Mouse (Mus musculus): ENCODE data around the gene Tmem39b. TPM values are rescaled to one million over a fixed set of nuclear protein-coding genes. Genes with fewer than 3 reads are reported as not detected.
A peak's percentile ranks its signal among the peaks of the same experiment; 100 is the strongest.
"Not testable (repeated sequence)": the region's sequence is repeated elsewhere in the genome, so short reads cannot be mapped to it uniquely, and the experiment has no call there.

Tmem39b gene
- polyA plus RNA-seq, 1 experiment from 2014 or later, result 15.9 TPM

DNA sequence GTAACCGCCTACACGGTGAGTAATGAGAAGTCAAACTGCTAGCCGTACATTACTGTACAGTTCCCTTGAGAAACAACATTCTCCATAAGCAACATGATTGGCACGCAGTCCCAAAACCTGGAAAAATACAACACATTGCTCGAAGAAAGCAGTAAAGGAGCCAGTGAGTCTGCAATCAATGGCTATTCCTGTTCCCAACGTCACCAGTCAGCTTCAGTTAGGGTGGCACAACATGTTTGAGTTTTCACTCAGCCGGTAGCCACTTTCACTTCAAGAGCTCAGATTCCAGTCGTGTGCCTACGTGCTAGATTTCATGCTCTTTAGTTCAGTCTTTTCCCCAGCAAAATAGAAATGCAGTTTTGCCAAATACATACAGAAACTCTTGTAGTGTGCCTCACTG lies 19.7 kb upstream of the Tmem39b start:
- Histone ChIP-seq H3K9me3 (no peaks in the 10 kb centered on the region), H3K4me2 (no peak overlapping the region), H3K4me3 (no peak overlapping the region), H3K9ac (no peak overlapping the region), H3K36me3 (peaks cover 81% of the 10 kb centered on the region), H3K4me1 (no peaks in the 10 kb centered on the region), H3K27me3 (no peaks in the 10 kb centered on the region), H3K27ac (no peak overlapping the region)
- ATAC-seq (ENCODE audit: insufficient number of reproducible peaks, low FRiP score, low TSS enrichment, low read depth), result no peak
- 85% methylated on average over 9 of the region's 9 CpGs for WGBS

GRCm38 (mm10) chr4:129709486-129710129 lies 13.0 kb upstream of the Tmem39b start:
- Histone ChIP-seq H3K36me3 (peaks cover 82% of the 10 kb centered on the region), H3K4me3 (no peak overlapping the region), H3K4me1 (no peaks in the 10 kb centered on the region), H3K27ac (no peak overlapping the region), H3K4me2 (no peak overlapping the region), H3K9me3 (no peaks in the 10 kb centered on the region), H3K27me3 (no peaks in the 10 kb centered on the region), H3K9ac (no peak overlapping the region)
- no peak for ATAC-seq (ENCODE audit: insufficient number of reproducible peaks, low FRiP score, low TSS enrichment, low read depth)
- WGBS, result 81% methylated on average over 8 of the region's 8 CpGs

- Histone ChIP-seq H3K9me3 (no peaks in the 10 kb centered on the region), H3K27ac (peak overlapping the region; percentile 63), H3K27me3 (no peaks in the 10 kb centered on the region), H3K36me3 (peaks cover 67% of the 10 kb centered on the region), H3K9ac (no peak overlapping the region), H3K4me1 (peaks cover 17% of the 10 kb centered on the region), H3K4me3 (no peak overlapping the region), H3K4me2 (no peak overlapping the region)
- no peak for ATAC-seq (ENCODE audit: insufficient number of reproducible peaks, low FRiP score, low TSS enrichment, low read depth)
- 44% methylated on average over 3 of the region's 3 CpGs for WGBS
Observed at GRCm38 (mm10) chr4:129706750-129707149, 10.1 kb upstream of the Tmem39b start.

DNA sequence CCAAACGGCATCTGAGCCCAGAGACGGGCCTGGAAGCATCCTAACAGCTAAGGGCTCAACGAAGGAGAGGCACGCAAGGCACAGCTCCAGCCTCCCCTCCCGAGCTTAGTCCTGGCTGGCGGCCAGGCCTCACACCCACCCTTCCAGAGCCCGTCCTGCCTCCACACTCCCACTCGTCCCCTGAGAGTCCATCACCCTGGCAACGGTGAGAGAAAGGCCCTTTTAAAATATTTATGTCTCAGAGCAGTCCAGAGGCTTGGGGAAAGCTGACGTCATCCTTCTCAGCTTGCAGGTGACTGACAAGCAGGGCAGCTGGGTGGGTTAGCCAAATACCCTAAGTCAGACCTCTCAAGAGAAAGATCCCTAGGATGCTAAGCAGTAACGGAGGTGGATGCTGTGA lies 5.8 kb upstream of the Tmem39b start:
- no peaks in the 10 kb centered on the region for H3K27me3 ChIP-seq
- no peak overlapping the region for H3K4me3 ChIP-seq
- peak overlapping the region; percentile 21; the same call in 1 of the 2 replicates for H3K4me2 ChIP-seq
- ATAC-seq (ENCODE audit: insufficient number of reproducible peaks, low FRiP score, low TSS enrichment, low read depth), result peak; percentile 81
- H3K9me3 ChIP-seq, result no peaks in the 10 kb centered on the region
- H3K9ac ChIP-seq, result 0 out of 2 replicates have a peak overlapping the region, but pooled peaks have one; percentile 11
- 12% methylated on average over 11 of the region's 11 CpGs for WGBS
- H3K27ac ChIP-seq, result peak overlapping the region; percentile 87
- H3K4me1 ChIP-seq, result peaks cover 20% of the 10 kb centered on the region
- peaks cover 24% of the 10 kb centered on the region for H3K36me3 ChIP-seq

DNA sequence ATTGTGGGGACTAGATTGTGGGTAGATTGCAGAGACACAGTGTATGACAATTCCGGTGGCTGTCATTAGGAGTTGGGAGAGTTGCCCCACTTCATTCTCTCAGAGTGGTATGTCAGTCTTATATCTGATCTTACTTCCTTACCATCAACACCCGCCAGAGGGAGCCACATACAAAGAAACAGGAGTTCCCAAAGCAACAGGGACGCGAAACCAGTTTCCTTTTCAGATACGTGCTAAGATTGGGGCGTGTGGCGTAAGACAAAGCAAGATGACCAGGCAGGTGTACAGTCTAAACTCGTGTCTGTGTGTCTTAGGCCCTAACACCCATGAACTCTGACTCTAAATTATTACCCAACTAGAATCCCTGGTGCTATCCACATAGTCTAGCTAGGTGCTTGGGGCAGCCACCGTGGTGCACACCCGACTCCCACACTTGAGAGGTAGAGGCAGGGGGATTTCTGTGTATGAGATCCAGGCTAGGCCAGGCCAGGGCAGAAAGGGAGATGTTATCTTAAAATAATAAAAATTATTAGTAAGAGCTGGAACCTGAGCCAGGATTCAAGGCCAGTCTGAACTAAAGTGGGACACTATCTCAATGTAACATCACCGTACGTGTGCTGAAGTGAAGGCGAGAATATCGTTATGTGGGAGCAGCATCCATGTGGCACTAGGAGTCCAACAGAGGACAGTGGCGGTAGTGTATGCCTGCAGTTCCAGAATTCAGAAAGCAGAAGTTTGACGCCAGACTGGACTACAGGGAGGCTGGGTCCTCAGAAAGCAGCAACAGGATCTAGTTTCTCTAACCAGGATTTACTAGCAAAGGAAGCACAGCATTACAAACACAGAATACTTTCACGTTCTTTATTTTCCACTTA lies 5.1 kb upstream of the Tmem39b start:
- peaks cover 24% of the 10 kb centered on the region for H3K4me1 ChIP-seq
- peak overlapping the region; percentile 21 for H3K4me2 ChIP-seq
- no peaks in the 10 kb centered on the region for H3K27me3 ChIP-seq
- 0 out of 2 replicates have a peak overlapping the region, but pooled peaks have one; percentile 11 for H3K9ac ChIP-seq
- H3K4me3 ChIP-seq, result no peak overlapping the region
- peaks cover 21% of the 10 kb centered on the region for H3K36me3 ChIP-seq
- H3K9me3 ChIP-seq, result no peaks in the 10 kb centered on the region
- peak overlapping the region; percentile 87 for H3K27ac ChIP-seq
- ATAC-seq (ENCODE audit: insufficient number of reproducible peaks, low FRiP score, low TSS enrichment, low read depth), result peak; percentile 45; the same call in 1 of the 2 replicates
- WGBS, result 43% methylated on average over 17 of the region's 17 CpGs

DNA sequence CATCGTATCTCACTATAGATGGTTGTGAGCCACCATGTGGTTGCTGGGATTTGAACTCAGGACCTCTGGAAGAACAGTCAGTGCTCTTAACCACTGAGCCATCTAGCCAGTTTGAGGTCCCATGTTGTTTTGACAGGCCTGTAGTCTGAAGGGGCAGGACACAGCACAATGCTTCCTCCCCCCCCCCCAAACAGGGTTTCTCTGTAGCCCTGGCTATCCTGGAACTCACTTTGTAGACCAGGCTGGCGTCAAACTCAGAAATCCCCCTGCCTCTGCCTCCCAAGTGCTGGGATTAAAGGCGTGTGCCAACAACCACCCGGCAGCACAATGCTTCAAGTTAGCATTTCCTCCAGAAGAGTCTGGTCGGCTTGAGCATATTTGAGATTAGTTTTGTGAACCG lies 4.0 kb upstream of the Tmem39b start:
- ATAC-seq (ENCODE audit: insufficient number of reproducible peaks, low FRiP score, low TSS enrichment, low read depth); H3K4me2 ChIP-seq; H3K27ac ChIP-seq; H3K9ac ChIP-seq; H3K9me3 ChIP-seq; H3K27me3 ChIP-seq; H3K4me3 ChIP-seq: not testable (repeated sequence)
- Histone ChIP-seq H3K4me1 (peaks cover 27% of the 10 kb centered on the region), H3K36me3 (peaks cover 11% of the 10 kb centered on the region)
- WGBS, result 91% methylated on average over 6 of the region's 6 CpGs

GRCm38 (mm10) chr4:129700216-129700615 lies 3.6 kb upstream of the Tmem39b start:
- 51% methylated on average over 1 of the region's 1 CpGs for WGBS
- Histone ChIP-seq H3K4me1 (peaks cover 31% of the 10 kb centered on the region), H3K27me3 (no peaks in the 10 kb centered on the region), H3K4me3 (no peak overlapping the region), H3K4me2 (no peak overlapping the region), H3K9me3 (no peaks in the 10 kb centered on the region), H3K36me3 (peaks cover 10% of the 10 kb centered on the region), H3K27ac (no peak overlapping the region), H3K9ac (no peak overlapping the region)
- ATAC-seq (ENCODE audit: insufficient number of reproducible peaks, low FRiP score, low TSS enrichment, low read depth), result no peak

DNA sequence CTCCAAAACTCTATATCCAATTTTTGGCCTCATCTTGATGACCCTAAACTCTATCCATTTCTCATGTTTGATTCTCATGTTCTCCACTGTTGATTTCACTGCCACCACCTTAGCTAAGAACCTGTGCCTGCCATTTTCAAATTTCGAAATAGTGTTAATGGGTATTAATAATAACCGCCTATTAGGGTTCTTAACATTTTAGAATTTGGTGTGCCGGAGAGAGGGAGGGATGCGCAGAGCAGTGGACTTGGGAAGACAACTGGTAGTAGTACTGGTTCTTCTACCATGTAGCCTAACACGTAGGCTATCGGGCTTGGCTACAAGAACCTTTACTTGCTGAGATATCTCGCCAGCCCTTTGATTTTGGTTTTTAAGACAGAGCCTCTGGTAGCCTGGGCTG lies 553 bp upstream of the Tmem39b start:
- peak overlapping the region; percentile 53 for H3K4me3 ChIP-seq
- no peaks in the 10 kb centered on the region for H3K9me3 ChIP-seq
- peaks cover 17% of the 10 kb centered on the region for H3K36me3 ChIP-seq
- WGBS, result 82% methylated on average over 7 of the region's 7 CpGs
- H3K27ac ChIP-seq, result peak overlapping the region; percentile 91
- H3K27me3 ChIP-seq, result no peaks in the 10 kb centered on the region
- no peak for ATAC-seq (ENCODE audit: insufficient number of reproducible peaks, low FRiP score, low TSS enrichment, low read depth)
- H3K9ac ChIP-seq, result peak overlapping the region; percentile 55; the same call in 1 of the 2 replicates
- peak overlapping the region; percentile 60 for H3K4me2 ChIP-seq
- H3K4me1 ChIP-seq, result peaks cover 19% of the 10 kb centered on the region

GRCm38 (mm10) chr4:129695815-129696157 lies 852 bp downstream of the Tmem39b start:
- H3K9ac ChIP-seq, result peak overlapping the region; percentile 55
- H3K27me3 ChIP-seq, result no peaks in the 10 kb centered on the region
- peaks cover 28% of the 10 kb centered on the region for H3K36me3 ChIP-seq
- ATAC-seq (ENCODE audit: insufficient number of reproducible peaks, low FRiP score, low TSS enrichment, low read depth), result no peak
- WGBS, result 19% methylated on average over 6 of the region's 6 CpGs
- H3K4me2 ChIP-seq, result peak overlapping the region; percentile 74
- H3K27ac ChIP-seq, result peak overlapping the region; percentile 91
- H3K4me1 ChIP-seq, result peaks cover 13% of the 10 kb centered on the region
- peak overlapping the region; percentile 53 for H3K4me3 ChIP-seq
- no peaks in the 10 kb centered on the region for H3K9me3 ChIP-seq

GRCm38 (mm10) chr4:129684531-129684930 lies 12.1 kb downstream of the Tmem39b start:
- Histone ChIP-seq H3K4me2 (no peak overlapping the region), H3K27ac (no peak overlapping the region), H3K9ac (no peak overlapping the region), H3K9me3 (no peaks in the 10 kb centered on the region), H3K27me3 (no peaks in the 10 kb centered on the region), H3K36me3 (peaks cover 87% of the 10 kb centered on the region), H3K4me3 (no peak overlapping the region), H3K4me1 (no peaks in the 10 kb centered on the region)
- 93% methylated on average over 6 of the region's 6 CpGs for WGBS
- ATAC-seq (ENCODE audit: insufficient number of reproducible peaks, low FRiP score, low TSS enrichment, low read depth), result no peak

- ATAC-seq (ENCODE audit: insufficient number of reproducible peaks, low FRiP score, low TSS enrichment, low read depth), result 0 out of 2 replicates have a peak, but pooled peaks have one; percentile 16
- no peaks in the 10 kb centered on the region for H3K9me3 ChIP-seq
- WGBS, result 83% methylated on average over 11 of the region's 11 CpGs
Observed at GRCm38 (mm10) chr4:129683901-129684493, 12.6 kb downstream of the Tmem39b start.

DNA sequence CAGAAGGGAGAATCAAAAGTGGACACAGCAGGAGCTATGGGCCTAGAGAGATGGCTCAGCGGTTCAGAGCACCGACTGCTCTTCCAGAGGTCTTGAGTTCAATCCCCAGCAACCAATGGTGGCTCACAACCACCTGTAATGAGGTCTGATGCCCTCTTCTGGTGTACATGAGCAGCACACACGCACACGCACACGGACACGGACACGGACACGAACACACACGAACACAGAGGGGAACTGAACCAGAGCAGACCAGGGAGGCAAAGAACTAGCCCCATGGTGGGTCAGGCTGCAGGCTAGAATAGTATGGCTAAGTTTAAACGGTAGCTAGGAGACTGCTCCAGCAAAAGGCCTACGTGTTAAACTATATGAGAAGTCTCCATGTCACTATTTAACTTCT lies 14.8 kb downstream of the Tmem39b start:
- Histone ChIP-seq H3K9ac (no peak overlapping the region), H3K4me1 (no peaks in the 10 kb centered on the region), H3K27ac (no peak overlapping the region), H3K36me3 (peaks cover 87% of the 10 kb centered on the region), H3K27me3 (no peaks in the 10 kb centered on the region), H3K4me2 (no peak overlapping the region), H3K4me3 (no peak overlapping the region), H3K9me3 (no peaks in the 10 kb centered on the region)
- WGBS, result 97% methylated on average over 11 of the region's 11 CpGs
- ATAC-seq (ENCODE audit: insufficient number of reproducible peaks, low FRiP score, low TSS enrichment, low read depth), result no peak

More at GRCm38 (mm10) chr4:129683901-129684493, 12.6 kb downstream of the Tmem39b start:
- Histone ChIP-seq H3K27me3 (no peaks in the 10 kb centered on the region), H3K9ac (no peak overlapping the region), H3K4me3 (no peak overlapping the region), H3K4me1 (no peaks in the 10 kb centered on the region), H3K4me2 (no peak overlapping the region), H3K27ac (no peak overlapping the region), H3K36me3 (peaks cover 85% of the 10 kb centered on the region)
